Mouse (Mus musculus) T-helper 2 cell (primary cell): ENCODE results near the gene Duoxa2.

Experiments
- in situ Hi-C: fragments of 300-600 bp; cut with MboI, MseI; formaldehyde crosslinking; loops from one replicate; pipeline ENCODE4 v1.15.1; 2025; ENCODE audit warnings: high pct_unique_total_duplicates

Duoxa2 gene

DNA sequence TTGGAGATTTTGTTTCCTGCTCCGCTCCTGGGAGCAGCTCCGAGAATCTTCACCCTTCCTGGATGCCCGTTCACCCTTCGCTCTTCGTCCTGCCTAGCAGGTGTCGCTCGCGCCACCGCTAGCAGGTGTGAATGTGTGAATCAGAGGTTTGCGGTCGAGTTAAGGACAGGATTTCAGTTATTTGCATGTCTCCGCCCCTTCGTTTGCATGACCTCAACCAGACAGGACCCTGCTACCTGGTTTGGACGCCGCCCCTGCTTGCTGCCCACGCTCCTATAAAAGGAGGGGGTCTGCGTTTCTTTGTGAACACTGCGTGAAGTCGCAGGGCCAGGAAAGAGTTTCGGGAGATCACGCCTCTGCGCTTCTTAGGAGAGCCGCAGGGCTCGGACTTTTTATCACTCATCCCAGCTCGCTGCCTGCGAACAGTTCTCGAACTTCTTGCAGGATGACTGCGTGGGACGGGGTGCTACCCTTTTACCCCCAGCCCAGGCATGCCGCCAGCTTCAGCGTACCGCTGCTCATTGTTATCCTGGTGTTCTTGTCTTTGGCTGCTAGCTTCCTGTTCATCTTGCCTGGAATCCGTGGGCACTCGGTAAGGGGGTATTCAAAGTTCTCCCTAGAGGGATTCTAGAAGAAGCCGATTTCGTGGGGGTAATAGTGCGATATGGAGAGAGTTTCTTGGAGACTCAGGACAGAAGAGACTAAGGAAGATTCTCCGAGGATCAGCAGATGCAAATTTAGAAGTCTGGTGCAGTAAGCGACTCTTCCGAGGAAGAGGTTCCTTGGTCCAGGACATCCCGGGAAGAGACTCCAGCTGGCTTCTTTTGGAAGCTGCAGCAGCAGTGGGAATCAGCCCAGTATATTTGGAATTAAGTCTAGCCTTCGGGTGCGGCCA is at the start of gene Duoxa2:
Gene Duoxa2, plus strand, starts transcription at position 305 of the 895 bp plus-strand sequence.
- in situ Hi-C loops: no loop called here

DNA sequence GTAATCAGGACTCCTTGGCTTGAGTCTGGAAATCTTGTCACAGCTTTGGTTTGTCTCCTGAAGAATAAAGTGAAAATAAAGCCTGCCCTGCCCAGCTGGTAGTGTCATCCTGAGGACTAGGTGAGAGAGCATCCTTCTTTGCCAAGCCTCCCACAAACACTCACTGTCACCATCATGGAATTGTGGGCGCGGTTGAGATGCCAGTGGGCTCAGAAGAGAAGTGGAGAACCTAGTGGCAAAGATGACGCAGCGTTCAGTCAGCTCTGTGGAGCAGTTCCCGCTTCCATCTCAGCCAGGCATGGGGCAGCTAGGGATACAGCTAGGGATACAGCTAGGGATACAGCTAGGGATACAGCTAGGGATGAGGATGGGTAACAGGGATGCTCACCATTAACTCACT is 42.7 kb upstream of the Duoxa2 start:
- in situ Hi-C loops: no loop called here

DNA sequence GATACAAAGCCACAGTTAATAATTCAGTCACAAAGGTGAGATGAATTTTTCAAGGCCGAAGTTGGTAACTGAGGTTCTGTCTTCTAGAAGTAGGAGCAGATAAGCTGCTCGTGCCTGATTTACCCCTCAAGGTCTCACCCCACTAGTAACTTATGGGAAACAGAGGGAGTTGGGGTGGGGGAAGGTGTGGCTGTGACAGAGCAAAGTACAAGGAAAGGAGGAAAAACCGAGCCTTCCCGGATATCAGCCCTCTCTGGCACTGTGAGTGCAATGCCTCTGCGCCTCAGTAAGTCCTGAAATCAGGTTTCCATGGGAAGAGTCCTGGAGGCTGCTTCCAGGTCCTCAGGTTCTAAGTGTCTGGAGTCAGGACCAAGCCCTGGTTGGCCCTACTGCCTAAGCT is 38.0 kb upstream of the Duoxa2 start:
- in situ Hi-C loops: loop anchor here (10.0 kb wide), 1 partner anchor 744 kb away; no protein-coding TSS in a partner anchor

DNA sequence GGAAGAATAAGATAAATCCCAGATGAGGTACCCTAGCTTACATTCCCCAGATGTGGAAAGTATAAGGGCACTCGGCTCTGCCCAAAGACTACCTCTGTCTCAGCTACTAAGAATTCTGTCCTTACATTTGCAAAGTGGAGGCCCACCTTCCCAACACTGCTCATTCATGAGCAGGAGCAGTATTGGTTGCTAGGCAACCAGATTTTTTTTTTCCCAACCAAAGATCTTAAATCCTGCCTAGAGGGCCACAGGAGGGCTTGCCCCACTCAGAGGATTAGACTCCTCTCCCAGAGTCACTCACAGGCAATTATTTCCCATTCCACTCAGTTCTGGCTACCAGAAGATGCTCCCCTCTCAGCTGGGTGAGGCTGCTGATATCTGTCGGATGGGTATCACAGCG is 34.0 kb upstream of the Duoxa2 start:
- in situ Hi-C loops: loop anchor here (10.0 kb wide), 1 partner anchor 740 kb away; no protein-coding TSS in a partner anchor

DNA sequence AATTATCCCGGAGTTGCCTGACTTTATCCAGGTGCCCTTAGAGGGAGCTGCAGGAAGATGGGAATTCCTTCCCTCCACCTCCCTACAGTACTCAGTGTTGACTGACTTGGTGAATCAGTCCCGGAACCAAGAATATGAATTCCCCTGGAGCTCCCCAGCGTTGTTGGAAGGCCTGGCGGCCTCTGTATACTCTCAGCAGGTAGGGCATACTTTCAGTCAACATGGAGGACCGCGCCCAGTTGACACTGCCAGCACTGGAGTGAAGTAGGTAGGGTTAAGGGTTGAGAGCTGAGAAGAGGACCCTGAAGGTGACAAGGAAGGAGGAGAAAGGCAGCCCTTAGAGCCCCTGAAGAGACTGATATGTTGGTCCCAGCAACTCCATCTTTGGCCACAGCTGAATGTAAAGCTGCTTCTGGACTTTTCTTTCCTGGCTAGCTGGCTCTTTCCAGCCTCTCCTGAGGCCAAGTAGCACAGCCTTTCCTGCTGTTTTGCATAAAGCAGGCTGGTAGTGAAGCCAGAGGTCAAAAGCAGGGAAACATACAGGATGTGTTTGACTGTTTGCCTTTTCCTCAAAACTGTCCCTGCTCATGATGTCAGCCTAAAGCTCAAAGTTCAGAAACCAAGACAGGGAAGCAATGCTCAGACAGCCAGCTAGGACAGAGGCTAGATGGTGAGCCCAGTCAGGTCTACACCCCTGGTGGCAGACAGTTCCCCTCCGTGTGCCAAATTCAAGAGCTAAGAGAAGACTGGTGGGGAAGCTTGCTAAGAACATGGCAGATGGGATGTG is 32.1 kb upstream of the Duoxa2 start:
- in situ Hi-C loops: loop anchor here (10.0 kb wide), 1 partner anchor 738 kb away; no protein-coding TSS in a partner anchor

DNA sequence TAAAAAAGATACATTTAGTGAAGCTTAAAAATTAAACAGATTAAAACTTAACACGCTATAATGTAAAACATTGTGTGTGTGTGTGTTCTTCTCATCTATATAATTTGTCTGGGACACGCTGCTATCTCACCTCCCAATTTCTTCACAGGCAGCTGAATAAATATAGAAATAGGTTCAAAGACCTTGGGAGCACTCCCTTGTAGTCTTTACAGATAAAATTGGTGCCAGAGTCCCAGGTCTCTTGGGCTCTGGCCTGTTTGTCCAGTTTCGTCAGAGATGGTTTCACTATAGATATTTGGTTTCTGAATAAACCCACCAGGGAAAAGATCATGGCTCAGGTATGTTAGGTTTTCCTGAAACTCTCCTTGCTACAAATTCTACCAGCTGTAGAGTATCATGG is 19.9 kb upstream of the Duoxa2 start:
- in situ Hi-C loops: no loop called here

DNA sequence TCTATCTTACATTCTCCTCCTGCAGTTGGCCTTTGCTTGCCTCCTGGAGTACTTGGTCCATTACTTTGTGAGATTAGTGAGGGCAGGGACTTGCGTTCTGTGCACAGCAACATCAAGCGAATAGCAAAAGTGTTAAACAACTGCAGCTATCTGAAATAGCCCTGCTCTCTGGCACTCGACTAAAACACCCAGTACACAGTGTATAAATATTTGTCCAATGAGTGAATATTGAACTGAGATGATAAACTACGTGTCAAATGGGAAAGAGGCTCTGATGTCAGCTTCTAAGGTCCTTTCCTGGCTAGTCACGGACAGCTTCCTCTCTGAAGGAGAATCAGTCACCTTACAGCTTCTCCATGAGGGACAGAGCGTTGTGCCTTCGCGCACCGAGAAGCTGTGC is 14.6 kb upstream of the Duoxa2 start:
- in situ Hi-C loops: no loop called here

DNA sequence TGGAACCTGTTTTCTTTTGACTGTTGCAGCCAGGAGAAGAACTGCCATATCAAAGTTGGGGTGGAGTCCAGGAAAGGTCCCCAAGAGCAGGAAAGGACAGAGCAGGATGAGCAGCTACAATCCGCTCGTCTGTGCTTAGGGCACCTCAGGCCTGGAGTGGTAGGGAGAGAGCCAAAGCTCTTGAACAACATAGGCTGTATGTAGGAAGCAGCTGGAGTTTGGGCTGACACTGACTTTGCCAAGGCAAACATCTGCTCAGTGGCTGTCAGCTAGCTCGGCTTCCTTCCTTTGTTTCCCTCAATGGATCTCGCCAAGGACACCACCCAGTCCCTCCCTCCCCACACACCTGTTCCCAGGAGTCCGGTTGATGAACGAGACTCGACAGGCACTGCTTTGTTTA is 12.6 kb upstream of the Duoxa2 start:
- in situ Hi-C loops: no loop called here

DNA sequence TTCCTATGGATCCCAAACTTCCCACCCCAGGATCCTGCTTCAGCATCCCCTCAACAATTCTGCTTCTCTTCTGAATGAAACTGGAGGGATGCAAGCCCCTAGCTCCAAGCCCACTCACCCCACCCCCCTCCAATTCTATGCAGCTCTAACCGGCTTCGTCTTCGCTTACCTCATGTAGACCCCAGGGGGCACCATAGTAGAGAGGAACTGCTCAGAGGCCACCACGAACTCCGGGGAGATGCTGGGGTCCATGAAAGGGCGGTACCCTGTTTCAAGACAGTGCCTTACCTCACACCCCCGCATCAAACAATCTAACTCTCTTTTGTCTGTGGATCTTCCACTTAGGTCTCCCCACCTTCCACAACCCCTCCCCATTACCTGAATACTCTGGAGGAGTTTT is 3.8 kb upstream of the Duoxa2 start:
- in situ Hi-C loops: no loop called here

DNA sequence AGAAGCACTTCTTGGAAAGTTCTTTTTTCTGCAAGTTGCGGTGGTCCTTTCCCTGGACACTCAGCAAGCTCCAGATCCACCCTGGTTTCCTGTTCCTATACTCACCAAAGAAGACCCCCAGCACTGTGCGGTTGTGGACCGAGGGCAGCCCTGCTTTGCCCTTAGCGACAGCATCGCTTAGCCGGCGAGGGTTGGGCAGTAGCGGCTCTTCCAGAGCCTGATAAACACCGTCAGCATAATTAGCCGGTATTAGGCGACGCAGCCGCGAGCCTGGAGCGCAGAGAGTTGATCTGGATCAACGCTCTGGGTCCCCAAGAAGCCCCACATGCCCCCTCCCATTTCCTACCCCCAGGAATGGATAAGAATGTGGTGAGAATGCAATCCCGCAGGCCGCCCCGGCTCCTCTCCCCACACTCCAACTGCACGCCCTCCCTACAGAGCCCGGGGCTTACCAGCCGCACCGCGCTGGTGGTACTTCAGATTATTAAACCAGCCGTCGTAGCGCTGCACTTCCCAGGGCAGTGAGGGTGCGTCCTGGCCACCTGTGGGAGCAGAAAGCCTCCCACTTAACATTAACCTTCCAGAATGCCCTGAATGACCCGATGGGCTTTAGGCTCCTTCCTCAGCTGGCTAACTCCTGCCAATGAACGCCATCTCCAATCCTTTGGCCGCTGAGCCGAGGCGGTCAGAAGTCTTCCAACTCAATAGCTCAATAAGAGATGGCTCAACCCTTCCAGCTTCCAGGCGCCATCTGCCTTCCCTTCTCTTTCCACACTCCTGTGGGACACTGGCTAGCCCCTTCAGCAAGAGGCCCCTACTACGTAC is 1.2 kb upstream of the Duoxa2 start:
- in situ Hi-C loops: no loop called here

DNA sequence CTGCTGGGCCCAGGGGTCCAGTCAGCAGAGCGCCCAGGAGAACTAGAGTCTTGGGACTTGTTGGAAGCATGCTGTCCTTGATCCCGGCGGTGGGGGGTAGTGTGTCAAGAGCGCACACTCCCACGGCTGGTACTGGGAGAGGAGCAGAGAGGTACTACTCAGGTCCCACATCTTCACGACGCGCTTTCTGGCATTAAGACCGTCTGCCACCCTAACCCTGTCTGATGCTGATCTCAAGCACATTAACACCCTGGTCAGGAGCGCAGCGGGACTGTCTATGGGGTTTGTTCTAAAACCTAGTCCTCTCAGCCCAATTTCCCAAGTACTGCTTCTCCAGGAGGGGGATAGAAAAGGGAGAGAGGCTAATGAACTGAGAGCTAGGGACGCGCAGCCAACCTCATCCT is 602 bp upstream of the Duoxa2 start, which contains the start of gene Duox2:
Gene Duox2, minus strand, starts transcription at position 354 of the 404 bp plus-strand sequence.
- in situ Hi-C loops: no loop called here

DNA sequence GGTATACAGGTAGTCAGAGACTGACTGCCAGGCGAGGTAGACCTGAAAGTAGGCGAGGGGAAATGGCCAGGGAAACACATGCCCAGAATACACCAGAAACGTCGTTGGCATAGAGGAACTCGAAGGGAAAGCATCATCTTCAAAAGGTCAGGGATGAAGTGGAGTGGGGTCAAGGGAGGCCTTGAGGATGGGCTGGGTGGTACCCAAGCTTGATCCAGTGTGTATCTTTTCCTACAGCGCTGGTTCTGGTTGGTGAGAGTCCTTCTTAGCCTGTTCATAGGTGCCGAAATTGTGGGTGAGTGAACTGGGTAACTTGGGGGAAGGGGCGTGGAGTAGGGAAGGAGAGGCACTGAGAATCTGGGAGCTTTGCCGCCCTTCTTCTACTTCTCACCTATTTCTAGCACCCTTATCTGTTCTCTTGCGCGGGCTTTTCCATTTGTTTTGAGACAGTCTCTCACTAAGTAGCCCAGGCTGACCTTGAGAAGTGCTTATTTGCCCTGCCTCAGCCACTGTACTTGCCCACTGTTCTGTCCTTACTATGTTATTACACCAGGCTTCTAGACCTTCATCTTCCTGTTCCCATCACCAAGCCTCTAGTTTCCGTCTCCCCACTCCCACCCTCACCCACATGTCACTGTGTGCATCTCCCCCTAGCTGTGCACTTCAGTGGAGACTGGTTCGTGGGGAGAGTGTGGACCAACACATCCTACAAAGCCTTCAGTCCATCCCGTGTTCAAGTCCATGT is 1.4 kb downstream of the Duoxa2 start:
- in situ Hi-C loops: loop anchor here (10.0 kb wide), 1 partner anchor 225 kb away; no protein-coding TSS in a partner anchor

DNA sequence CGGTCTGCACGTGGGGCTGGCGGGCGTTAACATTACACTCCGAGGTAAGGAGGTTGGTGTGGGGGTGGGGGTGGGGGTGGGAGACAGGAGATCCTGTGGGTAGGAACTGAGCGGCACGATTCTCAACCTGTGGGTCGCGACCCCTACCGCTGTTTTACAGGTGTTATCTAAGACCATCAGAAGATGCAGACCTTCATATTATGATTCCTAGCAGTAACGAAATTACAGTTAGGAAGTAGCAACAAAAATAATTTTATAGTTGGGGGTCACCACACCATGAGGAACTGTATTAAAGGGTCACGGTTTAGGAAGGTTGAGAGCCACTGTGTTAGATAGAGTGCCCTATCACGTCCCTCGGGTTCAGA is 1.9 kb downstream of the Duoxa2 start:
- in situ Hi-C loops: loop anchor here (10.0 kb wide), 1 partner anchor 226 kb away; no protein-coding TSS in a partner anchor

DNA sequence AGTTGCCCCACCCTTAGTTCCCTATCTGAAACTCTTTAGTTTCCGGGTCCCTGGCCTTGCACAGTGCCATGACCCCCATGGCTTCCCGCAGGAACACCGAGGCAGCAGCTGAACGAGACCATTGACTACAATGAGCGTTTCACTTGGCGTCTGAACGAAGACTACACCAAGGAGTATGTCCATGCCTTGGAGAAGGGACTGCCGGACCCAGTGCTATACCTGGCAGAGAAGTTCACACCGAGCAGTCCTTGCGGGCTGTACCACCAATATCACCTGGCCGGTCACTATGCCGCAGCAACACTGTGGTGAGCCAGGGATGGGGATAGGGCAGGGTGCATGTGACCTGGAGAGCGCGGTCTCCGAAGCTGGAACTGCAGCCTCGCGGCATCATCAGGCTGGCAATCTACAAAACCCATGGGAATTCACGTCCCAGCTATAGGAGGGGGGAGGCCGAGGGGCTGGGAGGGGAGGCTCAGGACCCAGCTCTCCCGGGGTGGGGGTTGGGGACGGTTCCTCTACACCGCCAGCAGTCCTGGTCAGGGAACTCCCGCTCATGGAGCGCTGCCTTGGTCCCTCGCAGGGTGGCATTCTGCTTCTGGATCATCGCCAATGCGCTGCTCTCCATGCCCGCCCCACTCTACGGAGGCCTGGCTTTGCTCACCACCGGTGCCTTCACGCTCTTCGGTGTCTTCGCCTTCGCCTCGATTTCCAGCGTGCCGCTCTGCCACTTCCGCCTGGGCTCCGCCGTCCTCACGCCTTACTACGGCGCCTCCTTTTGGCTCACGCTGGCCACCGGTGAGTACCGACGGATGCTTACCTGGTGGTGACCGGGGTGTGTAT is 2.6 kb downstream of the Duoxa2 start:
- in situ Hi-C loops: loop anchor here (10.0 kb wide), 1 partner anchor 226 kb away; no protein-coding TSS in a partner anchor

DNA sequence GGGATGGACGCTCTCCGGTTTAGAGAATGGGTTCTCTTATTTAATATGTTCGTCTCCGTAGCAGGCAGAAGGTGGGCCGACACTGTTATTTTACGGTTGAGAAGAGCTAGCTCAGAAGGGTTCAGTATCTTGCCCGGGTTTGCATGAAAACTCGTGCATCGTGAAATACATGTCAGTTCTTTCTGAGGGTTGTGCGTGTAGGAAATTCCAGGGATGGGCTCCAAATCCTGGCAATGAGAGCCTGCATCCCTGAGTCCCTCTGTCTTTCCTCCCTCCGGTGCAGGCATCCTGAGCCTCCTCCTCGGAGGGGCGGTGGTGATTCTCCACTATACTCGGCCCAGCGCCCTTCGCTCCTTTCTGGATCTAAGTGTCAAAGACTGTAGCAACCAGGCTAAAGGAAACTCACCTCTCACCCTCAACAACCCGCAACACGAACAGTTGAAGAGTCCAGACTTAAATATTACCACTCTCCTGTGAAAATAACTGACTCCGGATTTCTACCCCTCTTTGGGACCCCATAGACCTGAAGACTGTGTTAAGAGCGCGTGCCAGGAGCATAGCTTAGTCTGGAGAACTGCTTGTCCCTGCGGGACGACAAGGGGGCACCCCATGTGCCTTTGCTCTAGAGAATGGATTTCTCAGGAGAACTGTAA is 3.3 kb downstream of the Duoxa2 start:
- in situ Hi-C loops: loop anchor here (10.0 kb wide), 1 partner anchor 227 kb away; no protein-coding TSS in a partner anchor

DNA sequence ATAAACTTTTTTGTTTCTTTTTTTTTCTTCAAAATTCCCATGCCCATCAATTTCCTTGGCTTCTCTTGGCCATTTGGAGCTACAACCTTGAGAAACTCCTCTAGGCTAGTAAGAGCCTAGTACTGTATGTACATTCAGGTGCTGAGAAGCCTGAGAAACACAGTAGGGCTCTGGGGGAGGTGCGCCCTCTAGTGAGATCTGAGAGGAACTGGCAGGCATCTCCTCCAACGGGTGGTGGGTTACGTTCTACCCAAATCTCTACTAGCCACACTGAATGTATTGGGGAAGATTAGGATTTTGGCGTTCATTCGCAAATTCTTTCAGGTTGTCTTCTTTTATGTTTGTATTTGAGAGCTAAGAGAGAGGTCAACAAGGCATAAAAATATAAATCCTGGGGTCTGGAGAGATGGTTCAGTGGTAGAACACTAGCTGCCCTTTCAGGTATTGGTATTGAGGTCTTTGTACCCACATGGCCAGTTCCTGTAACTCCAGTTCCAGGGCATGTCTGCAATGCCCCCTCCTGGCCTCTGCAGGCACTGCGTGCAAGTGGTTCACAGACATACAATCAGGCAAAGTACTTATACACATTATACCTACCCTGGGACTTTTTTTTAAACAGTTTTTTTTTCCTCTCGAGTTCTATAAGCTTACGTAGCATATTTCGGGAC is 4.0 kb downstream of the Duoxa2 start:
- in situ Hi-C loops: loop anchor here (10.0 kb wide), 1 partner anchor 228 kb away; no protein-coding TSS in a partner anchor

DNA sequence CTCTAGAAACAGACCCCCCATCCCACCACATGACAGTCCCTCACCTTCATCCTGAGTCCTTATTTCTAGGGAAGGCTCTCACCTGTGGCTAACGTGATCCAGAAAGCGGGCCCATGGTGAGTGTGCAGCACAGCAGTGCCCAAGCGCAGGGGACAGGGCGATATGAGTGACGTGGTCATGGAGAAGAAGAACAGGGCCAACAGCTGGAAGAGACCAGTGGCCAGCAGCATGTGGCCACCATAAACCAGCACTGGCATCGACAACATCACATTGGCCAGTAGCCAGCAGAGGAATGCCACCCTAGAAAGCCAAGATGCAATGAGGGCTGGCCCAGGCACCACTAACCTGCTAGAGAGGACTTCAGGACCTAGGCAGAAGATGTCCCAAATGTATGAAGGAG is 5.8 kb downstream of the Duoxa2 start:
- in situ Hi-C loops: loop anchor here (10.0 kb wide), 1 partner anchor 230 kb away; no protein-coding TSS in a partner anchor
